Mouse (Mus musculus) limb, embryonic 14.5 days (tissue): ENCODE measurements around the gene Galnt6. TPM values are rescaled to one million over a fixed set of nuclear protein-coding genes. Genes with fewer than 3 reads are reported as not detected.

Source experiments
- ATAC-seq: fragments of 200-750 bp; cut with Nextera tagmentation; 2 replicates; pipeline ENCODE4 v1.8.0; 2017; ENCODE audit warnings: low read depth, moderate number of reproducible peaks, moderate TSS enrichment; ENCODE audit not compliant: low FRiP score
- DNase-seq: peaks from one replicate; pipeline ENCODE4 v3.0.0-alpha.2; 2015; ENCODE audit warnings: low spot score
- H3K27ac ChIP-seq: fragments of 300-500 bp; sonication (generic); replicated peaks from 2 replicates; pipeline ENCODE4 v1.5.1; 2014; ENCODE audit warnings: low read depth, mild to moderate bottlenecking, low read length, moderate library complexity, mixed read lengths
- H3K27me3 ChIP-seq: fragments of 300-500 bp; sonication (generic); 2 replicates; pipeline ENCODE4 v1.6.1; 2014; ENCODE audit warnings: low read length, mixed read lengths; ENCODE audit not compliant: control insufficient read depth, insufficient read depth
- H3K36me3 ChIP-seq: fragments of 300-500 bp; sonication (generic); 2 replicates; pipeline ENCODE4 v1.6.1; 2014; ENCODE audit warnings: mild to moderate bottlenecking, low read length, moderate library complexity, mixed read lengths; ENCODE audit not compliant: control insufficient read depth, insufficient read depth
- H3K4me1 ChIP-seq: fragments of 300-500 bp; sonication (generic); 2 replicates; pipeline ENCODE4 v1.6.1; 2014; ENCODE audit warnings: antibody characterized with exemption, low read length, mixed read lengths; ENCODE audit not compliant: control insufficient read depth, insufficient read depth
- H3K4me2 ChIP-seq: fragments of 300-500 bp; sonication (generic); replicated peaks from 2 replicates; pipeline ENCODE4 v1.6.1; 2014; ENCODE audit warnings: low read depth, mild to moderate bottlenecking, low read length, moderate library complexity; ENCODE audit not compliant: severe bottlenecking
- H3K4me3 ChIP-seq: fragments of 300-500 bp; sonication (generic); replicated peaks from 2 replicates; pipeline ENCODE4 v1.5.1; 2014; ENCODE audit warnings: low read length
- H3K9ac ChIP-seq: fragments of 300-500 bp; sonication (generic); 2 replicates; pipeline ENCODE4 v1.6.1; 2014; ENCODE audit warnings: mild to moderate bottlenecking, low read depth, low read length, moderate library complexity; ENCODE audit not compliant: severe bottlenecking
- H3K9me3 ChIP-seq: fragments of 300-500 bp; sonication (generic); 2 replicates; pipeline ENCODE4 v1.6.1; 2016; ENCODE audit warnings: low read length; ENCODE audit not compliant: control insufficient read depth
- POLR2A ChIP-seq: fragments of 200-500 bp; IDR thresholded peaks from 2 replicates; pipeline ENCODE4 v1.8.0; 2012; ENCODE audit warnings: inconsistent platforms, mild to moderate bottlenecking, moderate library complexity, borderline replicate concordance; ENCODE audit not compliant: insufficient read depth, insufficient read length; ENCODE audit errors: extremely low read depth
- WGBS: fragments of 180-500 bp; shearing (Covaris S2); extraction: QIAGEN DNeasy Blood & Tissue Kit; methylation state at CpG from one replicate; pipeline ENCODE4 v1.1.7; 2014; 5-methylcytosine and 5-hydroxymethylcytosine counted together
- polyA plus RNA-seq, 2 experiments: library from polyadenylated mRNA; depleted of rRNA in 1 of 2; stranded (reverse) in 1 of 2; unstranded in 1 of 2; fragments of >200 nt; fragmentation: Nextera tagmentation in 1 of 2; extraction: Ambion mirVana in 1 of 2; gene quantifications; 2 replicates each; pipeline versions ENCODE4 v1.2.1 to v1.2.3; 2012 to 2014

Gene Galnt6
- polyA plus RNA-seq, 2 experiments = 1.1 to 1.9 TPM

- 86% methylated on average over 14 of the region's 15 CpGs for WGBS
- Histone ChIP-seq H3K4me1 (no peaks in the 10 kb centered on the region), H3K27ac (no peak overlapping the region), H3K4me3 (no peak overlapping the region), H3K4me2 (no peak overlapping the region), H3K9me3 (no peaks in the 10 kb centered on the region), H3K27me3 (peaks cover 10% of the 10 kb centered on the region), H3K36me3 (no peaks in the 10 kb centered on the region), H3K9ac (no peak overlapping the region)
- TF ChIP-seq POLR2A = no peak
- ATAC-seq (no peak), DNase-seq (no peak)
Observed at GRCm38 (mm10) chr15:100735095-100735952, 6.1 kb upstream of the Galnt6 start.

- DNase-seq = no peak
- peaks cover 37% of the 10 kb centered on the region for H3K27me3 ChIP-seq
- no peak for TF ChIP-seq POLR2A
- WGBS = 30% methylated on average over 5 of the region's 5 CpGs
- H3K36me3 ChIP-seq = no peaks in the 10 kb centered on the region
- no peak for ATAC-seq
- no peak overlapping the region for H3K4me2 ChIP-seq
- no peaks in the 10 kb centered on the region for H3K9me3 ChIP-seq
- H3K27ac ChIP-seq = no peak overlapping the region
- H3K9ac ChIP-seq = no peak overlapping the region
- peaks cover 6% of the 10 kb centered on the region for H3K4me1 ChIP-seq
- no peak overlapping the region for H3K4me3 ChIP-seq
Observed at GRCm38 (mm10) chr15:100732580-100732979, 3.4 kb upstream of the Galnt6 start.

GRCm38 (mm10) chr15:100731081-100731480, 1.9 kb upstream of the Galnt6 start:
- Histone ChIP-seq H3K4me3 (no peak overlapping the region), H3K36me3 (no peaks in the 10 kb centered on the region), H3K27me3 (peaks cover 38% of the 10 kb centered on the region), H3K9me3 (no peaks in the 10 kb centered on the region), H3K4me2 (no peak overlapping the region), H3K27ac (no peak overlapping the region), H3K9ac (no peak overlapping the region), H3K4me1 (peaks cover 6% of the 10 kb centered on the region)
- ATAC-seq (no peak), DNase-seq (no peak)
- TF ChIP-seq POLR2A = no peak
- WGBS = 42% methylated on average over 9 of the region's 9 CpGs

GRCm38 (mm10) chr15:100728586-100728985, 590 bp downstream of the Galnt6 start:
- Histone ChIP-seq H3K4me1 (peaks cover 6% of the 10 kb centered on the region), H3K9me3 (no peaks in the 10 kb centered on the region), H3K27ac (no peak overlapping the region), H3K4me2 (peak overlapping the region; percentile 53), H3K27me3 (peaks cover 38% of the 10 kb centered on the region), H3K9ac (no peak overlapping the region), H3K36me3 (no peaks in the 10 kb centered on the region), H3K4me3 (peak overlapping the region; percentile 37)
- no peak for ATAC-seq
- 34% methylated on average over 9 of the region's 9 CpGs for WGBS
- TF ChIP-seq POLR2A = no peak
- no peak for DNase-seq

- ATAC-seq = no peak
- no peak overlapping the region for H3K4me3 ChIP-seq
- 77% methylated on average over 11 of the region's 11 CpGs for WGBS
- DNase-seq = no peak
- no peaks in the 10 kb centered on the region for H3K36me3 ChIP-seq
- H3K4me1 ChIP-seq = peaks cover 6% of the 10 kb centered on the region
- no peaks in the 10 kb centered on the region for H3K9me3 ChIP-seq
- no peak overlapping the region for H3K4me2 ChIP-seq
- no peak overlapping the region for H3K9ac ChIP-seq
- TF ChIP-seq POLR2A = no peak
- no peak overlapping the region for H3K27ac ChIP-seq
- H3K27me3 ChIP-seq = peaks cover 38% of the 10 kb centered on the region
Observed at GRCm38 (mm10) chr15:100727834-100728233, 1.3 kb downstream of the Galnt6 start.
